Mouse (Mus musculus): Measurements from ENCODE around the gene Ttll3.

DNA sequence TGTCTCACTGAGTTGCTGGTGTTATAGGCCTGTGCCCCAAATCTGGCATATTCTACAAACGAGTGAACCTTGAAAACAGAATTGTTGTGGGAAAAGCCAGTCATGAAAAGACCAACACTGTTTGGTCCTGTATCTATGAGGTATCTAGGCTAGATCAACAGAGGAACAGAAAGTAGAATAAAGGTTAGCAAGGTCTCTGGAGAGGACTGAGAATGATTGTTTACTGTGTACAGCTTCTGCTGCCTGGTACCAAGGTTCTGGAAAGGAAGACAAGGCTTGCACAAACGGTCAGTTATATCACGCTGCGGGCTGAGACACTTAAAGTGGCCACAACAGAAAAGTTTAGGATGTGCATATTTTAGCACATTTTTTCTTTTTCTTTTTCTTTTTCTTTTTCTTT lies 37.6 kb downstream of the Ttll3 start:
- TF ChIP-seq CTCF (IDR thresholded peaks at IDR 0.05; ENCODE audit: borderline replicate concordance, insufficient read depth, low read depth, low read length) = no peak
- TF ChIP-seq POLR2A (IDR thresholded peaks at IDR 0.05; ENCODE audit: borderline replicate concordance, insufficient read depth, low read length) = no peak
